Mouse (Mus musculus) bone marrow macrophage, adult 2 months (primary cell): Measurements from ENCODE around the gene Fam102a.

ENCODE experiments used
- CTCF ChIP-seq: IDR thresholded peaks from 2 replicates; pipeline ENCODE4 v1.5.1; 2012; ENCODE audit warnings: low read depth, mild to moderate bottlenecking, low read length, moderate library complexity
- POLR2A ChIP-seq: IDR thresholded peaks from 2 replicates; pipeline ENCODE4 v1.6.1; 2012; ENCODE audit warnings: mild to moderate bottlenecking, low read depth, low read length, borderline replicate concordance

DNA sequence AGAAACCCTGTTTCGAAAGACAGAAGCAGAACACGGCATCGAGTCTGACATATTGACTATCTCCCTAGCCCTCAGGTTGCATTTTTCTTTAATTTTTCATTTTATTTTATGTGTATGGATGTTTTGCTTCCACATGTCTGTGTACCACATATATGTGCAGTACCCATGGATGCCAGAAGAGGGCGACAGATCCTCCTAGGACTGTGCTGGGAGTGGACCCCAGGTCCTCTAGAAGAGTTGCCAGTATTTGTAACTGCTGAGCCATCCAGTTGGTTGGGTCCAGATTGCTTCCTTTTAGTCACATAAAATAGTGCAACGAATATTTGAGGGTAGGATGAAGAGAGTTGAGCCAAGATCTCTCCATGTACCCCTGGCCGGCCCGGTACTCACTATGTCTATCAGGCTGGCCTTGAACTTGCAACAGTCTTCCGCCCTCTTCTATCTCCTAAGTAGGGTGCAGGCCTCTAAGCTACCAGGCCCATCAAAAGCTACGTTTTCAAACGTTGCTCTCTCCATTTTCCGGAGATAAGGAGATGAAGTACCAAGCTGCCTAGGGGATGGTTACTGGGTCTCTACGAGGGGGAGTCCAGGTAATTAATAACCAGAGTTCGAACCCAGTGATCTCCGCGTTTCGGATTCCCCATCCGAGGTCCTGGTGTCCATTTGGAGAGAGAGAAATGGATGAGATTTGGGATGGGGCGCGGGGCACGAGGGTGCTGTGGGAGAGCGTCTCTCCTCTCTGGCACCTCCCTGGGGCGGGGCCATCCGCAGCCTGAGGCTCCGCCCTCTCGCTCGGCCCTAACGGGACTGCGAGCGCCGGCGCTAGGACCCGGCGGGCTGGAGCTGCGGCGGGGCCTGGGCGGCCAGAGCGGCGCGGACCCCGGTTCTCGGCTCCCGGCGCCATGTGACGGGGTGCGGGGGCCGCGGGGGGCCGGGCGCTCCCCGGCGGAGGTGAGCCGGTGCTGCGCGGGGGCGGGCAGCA lies 71.3 kb downstream of the Fam102a start:
- TF ChIP-seq CTCF: peak; percentile 59
- TF ChIP-seq POLR2A: no peak
